Mouse (Mus musculus) neural tube, embryonic 12.5 days (tissue): ENCODE measurements around the gene Pqlc2. TPM values are rescaled to one million over a fixed set of nuclear protein-coding genes. Genes with fewer than 3 reads are reported as not detected.

Source experiments
- ATAC-seq: fragments of 200-750 bp; cut with Nextera tagmentation; 2 replicates; pipeline ENCODE4 v1.8.0; 2017; ENCODE audit warnings: low read depth, mild to moderate bottlenecking, moderate TSS enrichment, moderate library complexity; ENCODE audit not compliant: low FRiP score
- H3K27ac ChIP-seq: fragments of 300-500 bp; sonication (generic); 2 replicates; pipeline ENCODE4 v1.5.1; 2016
- H3K27me3 ChIP-seq: fragments of 300-500 bp; sonication (generic); replicated peaks from 2 replicates; pipeline ENCODE4 v1.6.1; 2016; ENCODE audit warnings: mild to moderate bottlenecking
- H3K36me3 ChIP-seq: fragments of 300-500 bp; sonication (generic); 2 replicates; pipeline ENCODE4 v1.6.1; 2016; ENCODE audit warnings: mild to moderate bottlenecking
- H3K4me1 ChIP-seq: fragments of 300-500 bp; sonication (generic); 2 replicates; pipeline ENCODE4 v1.6.1; 2016
- H3K4me2 ChIP-seq: fragments of 300-500 bp; sonication (generic); replicated peaks from 2 replicates; pipeline ENCODE4 v1.6.1; 2016; ENCODE audit warnings: mild to moderate bottlenecking
- H3K4me3 ChIP-seq: fragments of 300-500 bp; sonication (generic); 2 replicates; pipeline ENCODE4 v1.5.1; 2016
- H3K9ac ChIP-seq: fragments of 300-500 bp; sonication (generic); 2 replicates; pipeline ENCODE4 v1.6.1; 2016; ENCODE audit warnings: mild to moderate bottlenecking
- H3K9me3 ChIP-seq: fragments of 300-500 bp; sonication (generic); 2 replicates; pipeline ENCODE4 v1.6.1; 2016; ENCODE audit warnings: mild to moderate bottlenecking
- WGBS: fragments of 180-500 bp; shearing (Covaris S2); methylation state at CpG from one replicate; pipeline ENCODE4 v1.1.7; 2016; 5-methylcytosine and 5-hydroxymethylcytosine counted together
- polyA plus RNA-seq: library from polyadenylated mRNA; unstranded; fragments of >200 nt; fragmentation: Nextera tagmentation; extraction: Ambion mirVana; gene quantifications from 2 replicates; pipeline ENCODE4 v1.2.1, GENCODE M21; 2016

The Pqlc2 gene
- polyA plus RNA-seq, 1 experiment from 2014 or later = 12.7 TPM

DNA sequence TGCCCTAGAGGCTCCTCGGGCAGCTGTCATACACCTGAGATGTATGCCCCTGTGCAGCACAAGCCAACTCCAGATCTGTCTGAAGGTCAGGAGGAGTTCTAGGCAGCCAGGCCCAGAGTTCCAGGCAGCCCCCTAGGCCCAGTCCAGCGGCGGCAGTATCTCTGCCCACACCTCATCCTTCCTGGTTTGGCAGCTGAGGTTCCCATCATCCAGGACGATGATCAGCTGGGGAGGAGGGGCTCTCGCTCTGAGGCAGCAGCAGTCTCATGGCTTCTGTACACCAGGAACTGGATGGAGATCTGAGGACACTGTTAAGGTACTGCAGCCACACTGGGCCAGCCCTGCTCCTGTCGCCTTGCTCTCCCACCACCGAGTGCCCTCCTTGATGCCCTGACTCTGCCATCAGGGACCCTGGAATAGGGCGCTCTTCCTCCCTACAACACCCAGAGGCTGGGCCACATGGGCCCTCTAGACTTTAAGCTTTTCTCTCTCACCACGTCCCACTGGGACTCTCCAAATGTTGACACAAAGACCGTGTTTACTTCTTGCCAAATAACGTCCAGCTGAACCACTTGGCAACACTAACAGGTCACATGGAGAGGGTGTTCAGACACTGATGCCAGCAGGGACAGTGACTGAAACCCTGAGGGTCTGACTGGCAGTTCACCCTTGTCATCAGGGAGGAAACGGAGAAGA is 11.7 kb downstream of the Pqlc2 start:
- Histone ChIP-seq H3K9ac (no peak overlapping the region), H3K4me2 (no peak overlapping the region), H3K9me3 (no peaks in the 10 kb centered on the region), H3K4me1 (no peaks in the 10 kb centered on the region), H3K4me3 (no peak overlapping the region), H3K27me3 (no peaks in the 10 kb centered on the region), H3K27ac (no peak overlapping the region), H3K36me3 (peaks cover 49% of the 10 kb centered on the region)
- ATAC-seq = no peak
- 89% methylated on average over 12 of the region's 12 CpGs for WGBS

GRCm38 (mm10) chr4:139297566-139297965 is 12.9 kb downstream of the Pqlc2 start:
- WGBS = 90% methylated on average over 4 of the region's 4 CpGs
- Histone ChIP-seq H3K4me3 (no peak overlapping the region), H3K27me3 (no peaks in the 10 kb centered on the region), H3K27ac (no peak overlapping the region), H3K4me1 (no peaks in the 10 kb centered on the region), H3K9me3 (no peaks in the 10 kb centered on the region), H3K4me2 (no peak overlapping the region), H3K9ac (no peak overlapping the region), H3K36me3 (peaks cover 44% of the 10 kb centered on the region)
- ATAC-seq = no peak

DNA sequence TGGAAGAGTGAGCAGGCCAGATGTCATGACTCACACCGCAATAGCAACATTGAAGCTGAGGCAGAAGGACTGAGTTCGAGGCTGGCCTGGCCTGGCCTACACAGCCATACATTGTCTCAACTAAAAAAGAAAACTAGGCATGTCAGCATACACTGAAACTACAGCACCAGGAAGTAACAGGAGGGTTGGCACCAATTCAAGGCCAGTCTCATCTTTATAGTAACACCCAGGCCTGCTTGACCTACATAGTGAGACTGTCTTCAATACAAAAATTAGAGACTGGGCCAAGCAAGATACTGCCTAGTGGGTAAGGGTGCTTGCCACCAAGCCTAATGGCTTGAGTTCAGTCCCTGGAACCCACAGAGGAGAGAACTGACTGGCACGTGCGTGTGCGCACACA is 18.5 kb downstream of the Pqlc2 start:
- Histone ChIP-seq H3K4me1 (peaks cover 4% of the 10 kb centered on the region; the same call in 1 of the 2 replicates), H3K9me3 (no peaks in the 10 kb centered on the region), H3K27me3 (no peaks in the 10 kb centered on the region), H3K9ac (no peak overlapping the region), H3K27ac (no peak overlapping the region), H3K4me2 (no peak overlapping the region), H3K4me3 (no peak overlapping the region), H3K36me3 (peaks cover 48% of the 10 kb centered on the region)
- WGBS = 91% methylated on average over 5 of the region's 5 CpGs
- ATAC-seq = no peak

GRCm38 (mm10) chr4:139291099-139291498 is 19.4 kb downstream of the Pqlc2 start:
- ATAC-seq = no peak
- 87% methylated on average over 16 of the region's 16 CpGs for WGBS
- Histone ChIP-seq H3K27me3 (no peaks in the 10 kb centered on the region), H3K9ac (no peak overlapping the region), H3K4me2 (no peak overlapping the region), H3K9me3 (no peaks in the 10 kb centered on the region), H3K36me3 (peaks cover 54% of the 10 kb centered on the region), H3K27ac (no peak overlapping the region), H3K4me1 (peaks cover 4% of the 10 kb centered on the region; the same call in 1 of the 2 replicates), H3K4me3 (no peak overlapping the region)

DNA sequence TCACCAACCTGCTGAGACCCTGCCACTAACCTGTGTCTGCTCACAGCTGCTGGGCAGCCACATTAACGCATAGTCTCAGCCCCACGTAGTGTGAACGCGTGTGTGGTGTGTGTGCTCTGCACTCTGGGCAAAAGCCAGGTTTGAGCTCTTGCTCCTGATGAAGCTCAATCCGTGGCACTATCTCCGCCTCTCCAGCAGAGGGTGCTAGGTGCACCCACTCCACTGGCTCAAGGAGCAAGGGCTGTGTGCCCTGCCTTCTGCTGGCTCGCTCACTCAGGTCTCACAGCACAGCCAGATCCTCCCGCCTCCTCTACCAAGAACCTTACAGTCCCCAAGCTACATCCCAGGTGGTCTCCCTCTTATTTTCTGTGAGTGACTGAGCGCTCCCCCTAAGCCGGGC is 21.5 kb downstream of the Pqlc2 start:
- Histone ChIP-seq H3K36me3 (peaks cover 60% of the 10 kb centered on the region), H3K4me1 (peaks cover 4% of the 10 kb centered on the region; the same call in 1 of the 2 replicates), H3K9ac (no peak overlapping the region), H3K9me3 (no peaks in the 10 kb centered on the region), H3K4me2 (no peak overlapping the region), H3K27ac (no peak overlapping the region), H3K27me3 (no peaks in the 10 kb centered on the region), H3K4me3 (no peak overlapping the region)
- 63% methylated on average over 10 of the region's 10 CpGs for WGBS
- ATAC-seq = no peak

- Histone ChIP-seq H3K27me3 (no peaks in the 10 kb centered on the region), H3K27ac (no peak overlapping the region), H3K4me1 (peaks cover 15% of the 10 kb centered on the region), H3K9ac (no peak overlapping the region), H3K9me3 (no peaks in the 10 kb centered on the region), H3K4me3 (no peak overlapping the region), H3K36me3 (peaks cover 65% of the 10 kb centered on the region), H3K4me2 (no peak overlapping the region)
- ATAC-seq = no peak
- 81% methylated on average over 18 of the region's 18 CpGs for WGBS
Measured at GRCm38 (mm10) chr4:139287122-139287863, 23.2 kb downstream of the Pqlc2 start.

- peaks cover 68% of the 10 kb centered on the region for H3K36me3 ChIP-seq
- 89% methylated on average over 5 of the region's 5 CpGs for WGBS
- no peak overlapping the region for H3K4me2 ChIP-seq
- H3K27ac ChIP-seq = no peak overlapping the region
- ATAC-seq = no peak
- no peaks in the 10 kb centered on the region for H3K27me3 ChIP-seq
- H3K4me1 ChIP-seq = peaks cover 24% of the 10 kb centered on the region
- H3K9ac ChIP-seq = no peak overlapping the region
- no peaks in the 10 kb centered on the region for H3K9me3 ChIP-seq
- no peak overlapping the region for H3K4me3 ChIP-seq
Measured at GRCm38 (mm10) chr4:139286234-139286633, 24.3 kb downstream of the Pqlc2 start.

DNA sequence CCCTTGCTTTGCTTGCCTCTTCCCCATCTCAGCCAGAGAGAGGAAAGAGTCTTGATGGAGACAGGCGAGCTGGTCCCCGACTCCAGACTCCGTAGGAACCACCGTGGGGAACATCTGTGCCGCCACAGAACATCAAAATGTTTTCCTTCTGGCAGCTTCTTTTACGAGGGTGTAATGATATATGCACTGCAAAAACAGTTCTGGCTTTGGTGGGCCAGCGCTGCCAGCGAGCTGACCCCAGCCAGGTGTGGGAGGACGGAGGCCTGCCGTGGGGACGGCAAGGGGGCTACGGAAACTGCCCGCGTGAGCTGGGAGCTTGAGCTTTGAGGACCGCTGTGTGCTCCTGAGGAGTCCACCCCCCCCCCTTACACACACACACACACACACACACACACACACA is 25.6 kb downstream of the Pqlc2 start:
- Histone ChIP-seq H3K4me1 (peaks cover 24% of the 10 kb centered on the region), H3K9me3 (no peaks in the 10 kb centered on the region), H3K27ac (no peak overlapping the region), H3K9ac (no peak overlapping the region), H3K4me2 (no peak overlapping the region), H3K4me3 (no peak overlapping the region), H3K36me3 (peaks cover 68% of the 10 kb centered on the region), H3K27me3 (no peaks in the 10 kb centered on the region)
- 77% methylated on average over 15 of the region's 15 CpGs for WGBS
- ATAC-seq = no peak

DNA sequence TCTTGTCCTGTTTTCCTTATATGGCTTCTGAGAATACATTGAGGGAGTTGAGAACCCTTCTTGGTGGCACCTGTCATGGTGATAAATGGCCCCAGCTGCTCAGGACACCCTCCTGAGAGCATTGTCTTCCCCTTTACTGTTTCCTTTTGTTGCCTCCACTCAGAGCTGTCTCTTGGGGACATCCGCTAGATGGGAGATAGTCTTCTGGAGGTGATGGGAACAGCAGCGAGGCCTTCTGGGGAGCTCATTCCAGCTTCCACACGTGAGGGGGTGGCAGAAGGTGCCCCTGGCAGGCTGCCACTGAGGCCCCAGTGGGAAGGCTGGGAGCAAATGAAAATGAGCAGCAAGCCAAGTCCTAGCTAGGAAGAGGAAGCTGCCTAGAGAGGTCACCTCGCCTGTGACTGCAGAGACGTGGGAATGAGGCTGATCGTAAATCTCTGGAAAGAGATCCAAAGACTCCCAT is 27.5 kb downstream of the Pqlc2 start:
- Histone ChIP-seq H3K4me1 (peaks cover 21% of the 10 kb centered on the region), H3K4me3 (no peak overlapping the region), H3K27ac (0 out of 2 replicates have a peak overlapping the region, but pooled peaks have one; percentile 10), H3K9me3 (no peaks in the 10 kb centered on the region), H3K4me2 (no peak overlapping the region), H3K9ac (no peak overlapping the region), H3K36me3 (peaks cover 53% of the 10 kb centered on the region), H3K27me3 (no peaks in the 10 kb centered on the region)
- WGBS = 25% methylated on average over 6 of the region's 6 CpGs
- no peak for ATAC-seq

- peaks cover 45% of the 10 kb centered on the region for H3K36me3 ChIP-seq
- no peak overlapping the region for H3K4me2 ChIP-seq
- no peak for ATAC-seq
- no peak overlapping the region for H3K9ac ChIP-seq
- H3K27me3 ChIP-seq = no peaks in the 10 kb centered on the region
- H3K9me3 ChIP-seq = no peaks in the 10 kb centered on the region
- peaks cover 21% of the 10 kb centered on the region for H3K4me1 ChIP-seq
- H3K27ac ChIP-seq = no peak overlapping the region
- WGBS = 59% methylated on average over 16 of the region's 16 CpGs
- H3K4me3 ChIP-seq = no peak overlapping the region
Measured at GRCm38 (mm10) chr4:139281791-139282345, 28.6 kb downstream of the Pqlc2 start.

DNA sequence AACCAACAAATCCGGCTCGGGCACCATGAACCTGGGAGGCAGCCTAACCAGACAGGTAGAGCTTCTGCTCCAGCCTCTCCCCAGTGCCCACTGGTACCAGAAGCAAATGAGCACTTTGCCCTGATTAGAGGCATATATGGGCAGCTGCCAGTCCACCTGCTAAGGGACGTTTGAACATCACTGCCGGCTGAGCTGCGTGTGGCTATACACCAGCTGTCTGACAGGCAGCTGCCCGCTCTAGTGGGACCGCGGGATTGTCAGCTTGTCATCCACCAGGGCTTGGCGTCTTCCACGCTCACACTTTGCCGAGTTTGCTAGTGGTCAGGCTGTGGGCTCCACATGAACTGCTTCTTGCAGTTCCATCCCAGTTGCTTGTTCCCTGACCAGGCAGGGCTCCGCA is 30.0 kb downstream of the Pqlc2 start:
- 95% methylated on average over 12 of the region's 12 CpGs for WGBS
- peaks cover 40% of the 10 kb centered on the region for H3K36me3 ChIP-seq
- no peak for ATAC-seq

GRCm38 (mm10) chr4:139276411-139276810 is 34.1 kb downstream of the Pqlc2 start:
- Histone ChIP-seq H3K27me3 (no peaks in the 10 kb centered on the region), H3K9ac (no peak overlapping the region), H3K36me3 (peaks cover 29% of the 10 kb centered on the region), H3K4me2 (no peak overlapping the region), H3K4me1 (peaks cover under 1% of the 10 kb centered on the region; the same call in 1 of the 2 replicates), H3K9me3 (no peaks in the 10 kb centered on the region), H3K27ac (no peak overlapping the region), H3K4me3 (no peak overlapping the region)
- ATAC-seq = no peak
- WGBS = 89% methylated on average over 7 of the region's 7 CpGs

More for the DNA sequence above, 30.0 kb downstream of the Pqlc2 start:
- peaks cover 21% of the 10 kb centered on the region for H3K4me1 ChIP-seq
- no peak overlapping the region for H3K4me2 ChIP-seq
- no peaks in the 10 kb centered on the region for H3K27me3 ChIP-seq
- no peak overlapping the region for H3K9ac ChIP-seq
- no peak overlapping the region for H3K4me3 ChIP-seq
- H3K27ac ChIP-seq = no peak overlapping the region
- H3K9me3 ChIP-seq = no peaks in the 10 kb centered on the region
